Mouse (Mus musculus) spleen, adult 12 weeks (tissue): ENCODE results near the gene Asb4.

Source experiments
- DNase-seq: peaks from one replicate; pipeline ENCODE4 v3.0.0; 2022; ENCODE audit warnings: low spot score

The Asb4 gene

GRCm38 (mm10) chr6:5447013-5447412 is 63.8 kb downstream of the Asb4 start:
- DNase-seq = no peak

GRCm38 (mm10) chr6:5447546-5447945 is 64.4 kb downstream of the Asb4 start:
- DNase-seq = no peak

GRCm38 (mm10) chr6:5448396-5448795 is 65.2 kb downstream of the Asb4 start:
- DNase-seq = no peak

- DNase-seq = no peak
These were observed 66.7 kb downstream of the Asb4 start for GRCm38 (mm10) chr6:5449878-5450277.

GRCm38 (mm10) chr6:5455836-5456235 is 72.7 kb downstream of the Asb4 start:
- DNase-seq = no peak

- no peak for DNase-seq
These were observed 87.5 kb downstream of the Asb4 start for GRCm38 (mm10) chr6:5470480-5471318.

GRCm38 (mm10) chr6:5472692-5473091 is 89.5 kb downstream of the Asb4 start:
- no peak for DNase-seq

- no peak for DNase-seq
These were observed 90.8 kb downstream of the Asb4 start for GRCm38 (mm10) chr6:5474021-5474420.

- DNase-seq = no peak
These were observed 97.9 kb downstream of the Asb4 start for GRCm38 (mm10) chr6:5481066-5481465.

GRCm38 (mm10) chr6:5482270-5482783 is 99.1 kb downstream of the Asb4 start:
- no peak for DNase-seq
